Mouse (Mus musculus): ENCODE results near the gene Olfr551. TPM values are rescaled to one million over a fixed set of nuclear protein-coding genes. Genes with fewer than 3 reads are reported as not detected.

Gene Olfr551
- polyA plus RNA-seq, 1 experiment = not detected

DNA sequence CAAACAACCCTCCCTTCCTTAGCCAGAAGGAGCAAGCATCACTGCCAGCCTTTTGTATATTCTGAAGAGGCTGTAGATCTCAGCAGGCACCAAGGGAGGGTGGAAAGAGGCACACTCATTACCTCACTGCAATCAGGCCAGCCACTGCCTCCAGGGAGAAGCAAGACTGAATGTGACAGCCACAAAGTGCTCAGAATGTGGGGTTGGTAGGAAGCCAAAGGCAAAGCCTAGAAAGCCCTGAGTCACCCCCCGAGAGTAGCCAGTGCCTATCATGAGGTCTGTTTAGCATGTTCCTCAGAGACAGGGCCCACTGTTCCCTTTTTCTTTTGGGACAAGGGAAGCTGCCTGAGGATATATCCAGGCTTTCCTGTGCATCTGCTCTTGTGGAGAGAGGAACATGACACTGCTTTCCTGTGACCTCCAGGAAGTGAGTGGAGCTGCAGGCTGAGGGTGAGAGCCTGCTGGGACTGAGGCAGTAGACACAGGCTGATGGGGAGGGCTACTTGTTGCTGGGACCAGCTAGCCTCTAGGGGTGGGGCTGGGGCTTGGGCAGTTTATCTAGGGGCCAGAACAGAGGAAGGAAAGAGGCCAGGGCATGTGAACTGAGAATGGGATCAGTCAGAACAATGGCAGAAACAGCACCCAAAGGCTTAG, 5.8 kb upstream of the Olfr551 start, which contains the start of gene Olfr552:
Gene Olfr552, plus strand, starts transcription at position 393 of the 654 bp plus-strand sequence.
- H3K36me3 ChIP-seq (ENCODE audit: control insufficient read depth, insufficient read depth, low read length, poor library complexity, severe bottlenecking) = no peaks in the 10 kb centered on the region
- H3K4me1 ChIP-seq (ENCODE audit: control insufficient read depth, insufficient read depth, low read length) = no peaks in the 10 kb centered on the region
- no peak within 1 kb of the TSS for H3K4me3 ChIP-seq (ENCODE audit: low read depth, low read length)
- H3K27me3 ChIP-seq (ENCODE audit: control insufficient read depth, insufficient read depth, low read length, poor library complexity, severe bottlenecking) = no peaks in the 10 kb centered on the region
- no peaks in the 10 kb centered on the region for H3K9me3 ChIP-seq (replicated peaks; ENCODE audit: control insufficient read depth, insufficient read depth, low read length, poor library complexity, severe bottlenecking)
- no peak within 1 kb of the TSS for H3K27ac ChIP-seq (ENCODE audit: insufficient read depth, low read length)
- H3K9ac ChIP-seq (ENCODE audit: low read depth, poor library complexity, severe bottlenecking) = no peak within 1 kb of the TSS
- TF ChIP-seq POLR2A (IDR thresholded peaks at IDR 0.05; ENCODE audit: insufficient read depth, low read length) = no peak
- TF ChIP-seq CTCF (IDR thresholded peaks at IDR 0.05; ENCODE audit: low read depth, low read length) = no peak
- no peak for TF ChIP-seq EP300 (IDR thresholded peaks at IDR 0.05; ENCODE audit: insufficient read depth, low read depth, low read length)

DNA sequence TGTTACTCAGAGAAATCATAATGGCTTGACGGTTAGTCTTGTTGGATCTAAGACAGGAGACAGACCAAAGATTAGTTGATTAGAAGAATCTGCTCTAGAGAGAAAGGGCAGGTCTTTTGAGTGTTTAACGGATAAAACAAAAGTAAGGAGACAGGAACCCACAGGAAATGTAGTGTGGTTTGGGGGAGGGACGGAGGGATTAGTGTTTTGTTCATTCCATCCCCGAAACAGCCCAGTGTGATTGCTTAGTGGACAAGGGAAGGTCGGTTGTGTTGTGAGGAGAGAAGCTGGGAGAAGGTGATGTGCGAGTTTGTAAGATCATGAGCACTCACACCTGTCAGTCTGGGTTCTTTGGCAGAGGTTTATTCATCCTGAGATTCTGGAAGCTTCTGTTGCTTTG, 15.7 kb downstream of the Olfr551 start:
- H3K4me3 ChIP-seq (ENCODE audit: low read depth, low read length) = no peak overlapping the region
- TF ChIP-seq POLR2A (IDR thresholded peaks at IDR 0.05; ENCODE audit: insufficient read depth, low read length) (no peak), EP300 (IDR thresholded peaks at IDR 0.05; ENCODE audit: insufficient read depth, low read depth, low read length) (no peak)
- H3K36me3 ChIP-seq (ENCODE audit: control insufficient read depth, insufficient read depth, low read length, poor library complexity, severe bottlenecking) = no peaks in the 10 kb centered on the region
- no peak overlapping the region for H3K27ac ChIP-seq (ENCODE audit: insufficient read depth, low read length)
- H3K27me3 ChIP-seq (ENCODE audit: control insufficient read depth, insufficient read depth, low read length, poor library complexity, severe bottlenecking) = no peaks in the 10 kb centered on the region
- no peak overlapping the region for H3K9ac ChIP-seq (ENCODE audit: low read depth, poor library complexity, severe bottlenecking)
- no peaks in the 10 kb centered on the region for H3K9me3 ChIP-seq (replicated peaks; ENCODE audit: control insufficient read depth, insufficient read depth, low read length, poor library complexity, severe bottlenecking)
- no peaks in the 10 kb centered on the region for H3K4me1 ChIP-seq (ENCODE audit: control insufficient read depth, insufficient read depth, low read length)

- Histone ChIP-seq H3K9me3 (replicated peaks; ENCODE audit: control insufficient read depth, insufficient read depth, low read length, poor library complexity, severe bottlenecking) (no peaks in the 10 kb centered on the region), H3K27ac (ENCODE audit: insufficient read depth, low read length) (no peak overlapping the region), H3K4me3 (ENCODE audit: low read depth, low read length) (no peak overlapping the region), H3K4me1 (ENCODE audit: control insufficient read depth, insufficient read depth, low read length) (no peaks in the 10 kb centered on the region), H3K36me3 (ENCODE audit: control insufficient read depth, insufficient read depth, low read length, poor library complexity, severe bottlenecking) (no peaks in the 10 kb centered on the region), H3K9ac (ENCODE audit: low read depth, poor library complexity, severe bottlenecking) (no peak overlapping the region), H3K27me3 (ENCODE audit: control insufficient read depth, insufficient read depth, low read length, poor library complexity, severe bottlenecking) (no peaks in the 10 kb centered on the region)
- TF ChIP-seq CTCF (IDR thresholded peaks at IDR 0.05; ENCODE audit: low read depth, low read length) (no peak), POLR2A (IDR thresholded peaks at IDR 0.05; ENCODE audit: insufficient read depth, low read length) (no peak), EP300 (IDR thresholded peaks at IDR 0.05; ENCODE audit: insufficient read depth, low read depth, low read length) (no peak)
These were observed 18.4 kb downstream of the Olfr551 start for GRCm38 (mm10) chr7:102573174-102573830.

DNA sequence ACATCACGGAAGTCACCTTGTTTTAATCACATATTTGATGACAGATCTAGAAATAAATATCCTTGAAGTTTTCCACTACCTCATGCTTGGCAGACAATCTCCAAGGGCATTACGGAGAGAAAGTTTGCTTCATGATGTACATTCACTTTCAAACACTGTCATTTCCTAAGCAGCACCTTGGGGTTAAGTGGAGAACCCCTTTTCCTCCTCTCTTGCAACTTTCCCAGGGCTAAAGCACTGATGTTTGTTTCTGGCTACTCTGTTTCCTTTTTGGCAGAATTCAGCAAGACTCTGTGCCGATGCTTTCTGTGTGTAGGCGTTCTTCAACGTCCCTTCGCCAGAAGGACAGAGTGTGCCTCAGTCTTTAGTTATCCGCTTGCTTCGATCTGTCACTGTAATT, 20.5 kb downstream of the Olfr551 start, which contains the start of gene Olfr550:
Gene Olfr550, plus strand, starts transcription at position 301 of the 400 bp plus-strand sequence.
- Histone ChIP-seq H3K27me3 (ENCODE audit: control insufficient read depth, insufficient read depth, low read length, poor library complexity, severe bottlenecking) (no peaks in the 10 kb centered on the region), H3K27ac (ENCODE audit: insufficient read depth, low read length) (no peak within 1 kb of the TSS), H3K4me3 (ENCODE audit: low read depth, low read length) (no peak within 1 kb of the TSS), H3K9ac (ENCODE audit: low read depth, poor library complexity, severe bottlenecking) (no peak within 1 kb of the TSS), H3K9me3 (replicated peaks; ENCODE audit: control insufficient read depth, insufficient read depth, low read length, poor library complexity, severe bottlenecking) (no peaks in the 10 kb centered on the region), H3K36me3 (ENCODE audit: control insufficient read depth, insufficient read depth, low read length, poor library complexity, severe bottlenecking) (no peaks in the 10 kb centered on the region), H3K4me1 (ENCODE audit: control insufficient read depth, insufficient read depth, low read length) (no peaks in the 10 kb centered on the region)
- TF ChIP-seq EP300 (IDR thresholded peaks at IDR 0.05; ENCODE audit: insufficient read depth, low read depth, low read length) (no peak), CTCF (IDR thresholded peaks at IDR 0.05; ENCODE audit: low read depth, low read length) (no peak), POLR2A (IDR thresholded peaks at IDR 0.05; ENCODE audit: insufficient read depth, low read length) (no peak)

- TF ChIP-seq POLR2A (IDR thresholded peaks at IDR 0.05; ENCODE audit: insufficient read depth, low read length) = no peak
- no peak for TF ChIP-seq CTCF (IDR thresholded peaks at IDR 0.05; ENCODE audit: low read depth, low read length)
- H3K36me3 ChIP-seq (ENCODE audit: control insufficient read depth, insufficient read depth, low read length, poor library complexity, severe bottlenecking) = no peaks in the 10 kb centered on the region
- H3K27ac ChIP-seq (ENCODE audit: insufficient read depth, low read length) = no peak overlapping the region
- H3K4me1 ChIP-seq (ENCODE audit: control insufficient read depth, insufficient read depth, low read length) = no peaks in the 10 kb centered on the region
- H3K4me3 ChIP-seq (ENCODE audit: low read depth, low read length) = no peak overlapping the region
- H3K27me3 ChIP-seq (ENCODE audit: control insufficient read depth, insufficient read depth, low read length, poor library complexity, severe bottlenecking) = no peaks in the 10 kb centered on the region
- no peak overlapping the region for H3K9ac ChIP-seq (ENCODE audit: low read depth, poor library complexity, severe bottlenecking)
- no peaks in the 10 kb centered on the region for H3K9me3 ChIP-seq (replicated peaks; ENCODE audit: control insufficient read depth, insufficient read depth, low read length, poor library complexity, severe bottlenecking)
These were observed 25.5 kb downstream of the Olfr551 start for GRCm38 (mm10) chr7:102566219-102566618.

Measured in ES-Bruce4 (cell line).